Mouse (Mus musculus) kidney, postnatal 36 days (tissue): Measurements from ENCODE around the gene Gm20777.
"Not testable (repeated sequence)": the region's sequence is repeated elsewhere in the genome, so short reads cannot be mapped to it uniquely, and the experiment has no call there.

Experiments
- DNase-seq, 2 experiments: peaks; one replicate each; pipeline ENCODE4 v3.0.0; 2021 to 2022; ENCODE audit warnings: mixed read lengths in 2 of 2

Gene Gm20777

DNA sequence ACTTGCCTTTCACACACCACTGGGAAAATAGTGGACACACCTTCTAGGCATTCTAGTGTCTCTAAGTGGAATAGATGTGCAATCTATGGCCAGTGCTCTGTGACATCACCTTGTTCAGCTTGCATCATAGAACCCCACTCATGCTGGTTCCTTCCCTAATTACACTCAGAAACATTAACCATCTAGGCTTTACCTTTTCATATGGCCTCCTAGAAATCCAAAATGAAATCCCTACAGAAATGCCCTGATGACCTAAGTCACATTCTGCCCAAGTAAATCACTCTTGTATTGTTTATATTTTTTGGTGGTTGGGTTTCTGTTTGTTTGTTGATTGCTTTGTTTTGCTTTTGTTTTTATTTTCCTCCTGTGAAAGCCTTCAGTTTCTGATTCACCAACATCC is at the start of gene Gm20777:
Gene Gm20777, minus strand, starts transcription at position 101 of the 400 bp plus-strand sequence.
- DNase-seq, result not testable (repeated sequence)

DNA sequence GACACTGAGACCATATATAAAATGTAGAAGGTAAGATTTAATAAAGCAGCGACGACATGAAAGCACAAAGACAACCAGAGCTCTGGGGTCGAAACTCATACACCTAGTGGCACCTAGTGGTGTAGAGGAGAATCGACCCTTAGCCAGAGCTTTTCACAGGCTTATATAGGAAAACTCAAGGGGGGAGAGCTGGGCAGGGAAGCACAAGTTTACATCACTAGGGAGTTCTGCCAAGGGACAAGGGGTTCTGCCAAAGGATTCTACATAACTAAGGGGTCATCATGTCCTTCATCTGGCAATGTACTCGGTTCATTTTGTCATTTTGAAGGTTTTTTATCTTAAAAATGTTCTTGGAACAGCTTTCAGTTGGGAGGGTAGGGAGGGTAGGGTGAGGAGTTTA is 42.7 kb downstream of the Gm20777 start:
- DNase-seq, result peak; percentile 31 to 43

DNA sequence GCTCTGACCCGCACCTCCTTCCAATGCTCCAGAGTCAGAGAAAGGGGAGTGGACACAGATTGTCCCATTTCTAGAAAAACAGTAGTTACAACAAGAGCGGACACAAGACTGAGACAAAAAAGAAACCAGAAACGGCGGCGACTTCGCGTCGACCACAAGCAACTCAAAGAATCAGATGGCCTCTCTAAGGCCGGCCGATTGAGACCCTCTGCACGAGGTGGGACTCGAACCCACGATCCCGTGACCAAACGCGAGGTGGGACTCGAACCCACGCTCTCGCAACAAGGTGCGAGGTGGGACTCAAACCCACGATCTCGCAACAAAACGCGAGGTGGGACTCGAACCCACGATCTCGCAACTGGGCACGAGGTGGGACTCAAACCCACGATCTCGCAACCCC is 43.5 kb downstream of the Gm20777 start:
- not testable (repeated sequence) for DNase-seq

DNA sequence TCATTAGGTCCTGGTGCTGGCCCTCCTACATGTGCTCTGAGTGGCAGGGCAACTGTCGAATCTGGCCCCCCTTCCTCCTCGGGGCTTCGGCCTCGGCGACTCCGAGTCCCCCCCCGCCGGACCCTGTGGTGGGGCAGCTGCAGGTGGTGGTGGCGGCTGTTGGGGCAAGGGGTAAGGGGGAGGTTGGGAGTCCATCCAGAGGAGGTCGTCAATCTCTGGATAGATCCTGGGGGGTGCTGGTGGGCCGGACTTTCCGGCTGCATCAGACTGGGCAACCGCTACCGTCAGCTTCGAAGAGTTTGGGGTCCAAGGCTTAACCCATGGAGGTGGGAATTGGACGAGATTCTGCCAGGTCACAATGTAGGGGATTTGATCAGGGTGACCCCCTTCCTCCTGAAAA is 44.0 kb downstream of the Gm20777 start:
- not testable (repeated sequence) for DNase-seq

DNA sequence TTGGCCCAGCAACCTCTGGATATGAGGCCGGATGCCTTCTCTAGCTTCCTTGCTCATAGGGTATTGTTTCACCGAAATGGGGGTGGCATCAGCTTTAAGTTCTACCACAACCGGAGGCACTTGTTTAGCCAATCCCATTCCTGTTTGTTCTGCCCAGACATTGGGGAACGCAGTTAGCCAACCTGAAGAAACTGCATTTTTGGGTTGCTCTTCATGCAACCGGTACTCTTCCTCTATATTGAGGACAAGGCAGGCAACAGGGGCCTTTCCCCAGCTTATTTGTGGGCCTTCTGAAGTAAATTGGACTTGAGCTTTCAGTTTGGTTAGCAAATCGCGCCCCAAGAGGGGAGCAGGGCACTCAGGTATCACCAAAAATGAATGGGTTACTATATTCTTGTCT is 45.6 kb downstream of the Gm20777 start:
- not testable (repeated sequence) for DNase-seq
